Comparison of ENCODE assay signal across 17 mouse cellular contexts in genomic region chr17:86973097-86973496, GRCm38 (mm10). TPM values are rescaled to one million over a fixed set of nuclear protein-coding genes. Genes with fewer than 3 reads are reported as not detected.
"Had no signal": no experiment of that assay in that cellular context is flagged by ENCODE, and none has a peak within 500 bp of the region (broad histone marks: within the 10 kb centered on the region; RNA-seq: fewer than 3 reads in every experiment).

No protein-coding gene starts in this region.

- H3K27me3 ChIP-seq: midbrain, embryonic 12.5 days; neural tube, embryonic 13.5 days had no signal

- H3K9ac ChIP-seq: lung, embryonic 14.5 days; midbrain, embryonic 12.5 days; neural tube, embryonic 13.5 days had no signal

- H3K9me3 ChIP-seq: limb, embryonic 10.5 days; midbrain, embryonic 12.5 days; neural tube, embryonic 13.5 days had no signal

- H3K4me3 ChIP-seq: left cerebral cortex, adult 2 months; limb, embryonic 10.5 days; midbrain, embryonic 12.5 days; neural tube, embryonic 13.5 days had no signal

- DNase-seq: kidney, adult 8-10 months; kidney, postnatal 25 days; lung, embryonic 14.5 days; lung, postnatal 10 days; right cerebral cortex, postnatal 14 days; thymus, postnatal 4 days had no signal

- H3K27ac ChIP-seq: left cerebral cortex, adult 2 months; limb, embryonic 10.5 days; midbrain, embryonic 12.5 days; neural tube, embryonic 13.5 days; stomach, postnatal 0 days had no signal

- ATAC-seq: midbrain, embryonic 16.5 days had no signal

- H3K4me2 ChIP-seq: lung, embryonic 14.5 days; midbrain, embryonic 12.5 days; neural tube, embryonic 13.5 days had no signal

- H3K4me1 ChIP-seq: midbrain, embryonic 12.5 days had no signal

RNA-seq across cellular contexts. Expression of gene Atp6v1e2, which starts 25.4 kb away (rescaled TPM):
- total RNA-seq: left cerebral cortex, adult 2 months; left cerebral cortex, postnatal 14 days; megakaryocyte-erythroid progenitor cell, adult 5-6 weeks had no signal
- polyA plus RNA-seq: kidney, embryonic 16.5 days; limb, embryonic 10.5 days; limb, embryonic 14.5 days; lung, embryonic 14.5 days; midbrain, embryonic 16.5 days; neural tube, embryonic 13.5 days had no signal

RNA-seq across cellular contexts. Expression of gene Tmem247, which starts 55.9 kb away (rescaled TPM):
- total RNA-seq: layer of hippocampus, postnatal 25 days; left cerebral cortex, adult 2 months; left cerebral cortex, postnatal 14 days; megakaryocyte-erythroid progenitor cell, adult 5-6 weeks had no signal
- polyA plus RNA-seq: kidney, embryonic 16.5 days; limb, embryonic 10.5 days; limb, embryonic 14.5 days; lung, embryonic 14.5 days; midbrain, embryonic 12.5 days; midbrain, embryonic 16.5 days; neural tube, embryonic 13.5 days; stomach, postnatal 0 days had no signal
